Mouse (Mus musculus) adrenal gland, postnatal 10 days (tissue): ENCODE measurements around the gene Sart1. TPM values are rescaled to one million over a fixed set of nuclear protein-coding genes. Genes with fewer than 3 reads are reported as not detected.
"Not testable (repeated sequence)": the region's sequence is repeated elsewhere in the genome, so short reads cannot be mapped to it uniquely, and the experiment has no call there.

Source experiments
- DNase-seq: peaks from one replicate; pipeline ENCODE4 v3.0.0; 2021; ENCODE audit warnings: mixed read lengths
- total RNA-seq, 2 experiments: library from RNA; stranded (reverse); gene quantifications; 2 replicates each; pipeline ENCODE4 v1.2.3; 2021

Sart1 gene
- total RNA-seq, 2 experiments from 2014 or later: 63.6 to 65.1 TPM

DNA sequence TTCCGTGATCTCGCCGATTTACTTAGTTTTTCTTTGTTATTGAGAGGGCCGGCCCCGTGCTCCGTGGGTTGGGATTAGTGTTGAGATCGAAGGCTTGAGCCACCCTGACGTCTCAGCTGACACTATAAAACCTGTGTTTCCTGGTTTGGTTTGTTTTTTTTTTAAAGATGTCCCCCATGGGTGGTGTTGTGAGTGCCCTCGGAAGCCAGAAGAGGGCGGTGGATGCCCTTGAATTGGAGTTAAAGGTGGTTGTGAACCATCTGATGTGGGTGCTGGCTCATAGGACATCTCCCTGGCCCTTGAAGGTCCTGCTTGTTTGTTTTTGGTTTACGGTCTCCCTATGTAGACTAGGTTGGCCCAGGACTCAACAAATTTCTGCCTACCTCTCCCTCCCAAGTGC, 21.0 kb downstream of the Sart1 start:
- DNase-seq: no peak

DNA sequence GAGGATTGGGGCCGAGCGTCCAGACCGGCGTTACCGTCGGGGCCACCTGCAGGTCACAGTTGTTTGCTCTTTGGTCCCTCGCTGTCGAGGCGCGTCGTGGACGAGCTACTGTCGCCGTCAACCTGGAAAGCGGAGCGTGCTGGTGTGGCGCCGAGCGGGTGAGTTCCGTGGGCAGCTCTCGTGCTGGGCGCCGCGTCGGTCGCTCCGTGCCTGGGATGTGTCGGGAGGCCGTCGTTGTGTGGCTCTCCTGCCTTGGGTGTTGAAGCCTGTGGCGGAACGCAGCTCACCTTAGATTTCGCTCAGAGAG, 21.5 kb downstream of the Sart1 start, which contains the start of gene Banf1:
Gene Banf1 (minus strand): TSS at position 116 of the 307 bp plus-strand sequence.
- DNase-seq: no peak

DNA sequence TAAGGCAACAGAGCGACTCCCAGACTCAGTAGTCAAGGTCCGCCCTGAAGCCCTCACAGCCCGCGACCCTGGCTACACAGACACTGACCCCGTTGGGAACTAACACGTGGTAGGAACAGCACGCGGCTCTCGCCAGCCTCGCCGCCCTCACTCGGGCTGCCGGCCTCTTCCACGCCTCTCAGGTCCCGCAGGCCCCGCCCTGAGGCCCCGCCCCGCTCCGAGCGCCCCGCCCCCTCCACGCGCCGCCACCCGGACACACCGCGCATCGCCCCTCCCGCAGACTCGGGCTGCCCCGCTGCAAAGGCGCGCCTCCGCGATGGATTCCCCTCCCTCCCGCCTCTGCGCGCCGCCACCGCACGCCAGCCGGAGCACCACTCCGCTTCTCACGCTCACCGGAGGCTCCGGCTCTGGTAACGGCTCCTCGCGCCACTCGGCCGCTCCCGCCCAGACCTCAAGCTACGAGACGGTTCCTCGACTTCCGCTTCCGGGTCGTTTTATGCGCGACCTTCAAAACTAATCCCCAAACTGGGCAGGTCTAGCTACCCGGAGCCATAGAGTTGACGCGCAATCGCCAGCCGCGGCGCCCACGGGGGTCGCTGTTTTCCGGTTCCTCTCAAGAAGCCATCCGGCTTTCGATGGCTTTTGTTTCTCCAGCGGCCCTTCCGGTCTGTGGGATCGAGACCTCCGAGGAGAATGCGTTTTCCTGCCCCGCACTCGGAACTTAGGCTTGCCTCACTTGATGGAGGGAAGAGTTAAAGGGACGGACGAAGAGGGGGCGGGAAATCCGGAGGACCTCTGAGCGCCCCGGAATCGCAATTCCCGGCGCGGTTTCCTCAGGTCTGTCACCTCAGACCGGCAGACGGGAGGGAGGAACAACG, 22.1 kb downstream of the Sart1 start, which contains the start of gene Eif1ad:
Gene Eif1ad (plus strand): TSS at position 567 of the 878 bp plus-strand sequence.
- peak; percentile 95 for DNase-seq

DNA sequence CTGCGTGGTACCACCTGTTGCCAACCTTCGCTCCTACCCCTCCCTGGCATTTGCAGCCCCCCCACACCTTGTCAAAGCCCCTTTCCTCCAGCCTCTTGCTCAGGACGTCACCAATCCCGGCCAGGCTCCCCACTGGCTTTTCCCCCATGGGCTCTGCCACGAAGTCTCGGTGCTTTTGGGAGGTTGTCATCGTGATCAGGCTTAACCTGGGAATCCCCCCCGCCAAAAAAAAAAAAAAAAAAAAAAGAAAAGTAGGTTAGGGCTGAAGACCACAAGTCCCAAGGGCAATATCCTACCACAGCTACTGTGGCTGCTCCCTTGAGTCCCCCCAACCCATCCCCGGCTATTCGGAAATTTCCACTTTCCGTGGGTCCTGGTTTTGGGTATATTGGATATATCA, 22.8 kb downstream of the Sart1 start:
- peak; percentile 27 for DNase-seq

- no peak for DNase-seq
These were observed 24.4 kb downstream of the Sart1 start for GRCm38 (mm10) chr19:5364124-5364523.

DNA sequence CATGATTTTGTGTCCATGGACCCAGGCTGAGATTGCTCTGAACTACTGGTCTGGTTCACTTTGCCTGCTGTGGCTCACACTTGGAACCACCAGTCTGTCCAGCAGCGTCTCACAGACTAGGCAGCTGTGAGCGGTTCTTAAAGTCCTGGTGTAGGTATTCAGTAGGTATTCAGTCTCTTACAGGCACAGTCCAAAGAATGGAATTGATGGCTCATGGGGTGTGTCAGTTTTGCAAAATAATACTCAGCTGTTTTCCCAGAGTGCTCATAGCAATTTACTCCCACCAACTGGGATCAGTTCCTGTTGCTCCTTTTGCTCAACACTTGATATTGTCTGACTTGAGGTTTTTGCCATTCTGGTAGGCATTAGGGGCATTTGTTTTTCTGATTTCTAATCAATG, 26.3 kb downstream of the Sart1 start:
- DNase-seq: no peak

DNA sequence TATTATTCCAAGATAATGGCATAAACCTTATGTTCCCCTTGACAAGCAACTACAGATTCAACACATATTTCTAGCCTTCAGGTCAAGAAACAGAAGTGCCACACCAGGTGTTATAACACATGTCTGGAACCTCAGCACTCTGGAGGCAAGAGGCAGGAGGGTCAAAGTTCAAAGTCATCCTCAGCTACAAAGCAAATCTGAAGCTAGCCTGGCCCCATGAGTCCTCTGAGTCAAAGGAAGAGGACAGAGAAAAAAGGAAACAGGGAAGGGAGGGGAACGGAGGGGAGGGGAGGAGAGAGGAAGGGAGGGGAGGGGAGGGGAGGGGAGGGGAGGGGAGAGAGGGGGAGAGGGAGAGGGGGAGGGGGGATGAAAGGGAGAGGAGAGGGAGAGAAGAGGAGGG, 32.4 kb downstream of the Sart1 start:
- DNase-seq: no peak

- DNase-seq: no peak
These were observed 34.9 kb downstream of the Sart1 start for GRCm38 (mm10) chr19:5353609-5354008.

DNA sequence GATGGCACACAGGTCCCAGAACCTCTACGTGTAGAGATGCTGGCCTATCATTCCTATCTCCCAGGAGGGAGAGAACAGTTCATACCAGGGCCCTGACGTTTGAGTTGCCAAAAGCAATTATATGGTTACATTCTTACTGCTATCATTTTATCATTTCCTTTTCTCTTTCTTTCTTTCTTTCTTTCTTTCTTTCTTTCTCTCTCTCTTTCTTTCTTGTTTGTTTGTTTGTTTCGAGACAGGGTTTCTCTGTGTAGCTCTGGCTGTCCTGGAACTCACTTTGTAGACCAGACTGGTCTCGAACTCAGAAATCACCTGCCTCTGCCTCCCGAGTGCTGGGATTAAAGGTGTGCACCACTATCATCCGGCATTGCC, 39.0 kb downstream of the Sart1 start, which contains the start of gene Cst6:
Gene Cst6 (minus strand): TSS at position 73 of the 372 bp plus-strand sequence.
- not testable (repeated sequence) for DNase-seq

DNA sequence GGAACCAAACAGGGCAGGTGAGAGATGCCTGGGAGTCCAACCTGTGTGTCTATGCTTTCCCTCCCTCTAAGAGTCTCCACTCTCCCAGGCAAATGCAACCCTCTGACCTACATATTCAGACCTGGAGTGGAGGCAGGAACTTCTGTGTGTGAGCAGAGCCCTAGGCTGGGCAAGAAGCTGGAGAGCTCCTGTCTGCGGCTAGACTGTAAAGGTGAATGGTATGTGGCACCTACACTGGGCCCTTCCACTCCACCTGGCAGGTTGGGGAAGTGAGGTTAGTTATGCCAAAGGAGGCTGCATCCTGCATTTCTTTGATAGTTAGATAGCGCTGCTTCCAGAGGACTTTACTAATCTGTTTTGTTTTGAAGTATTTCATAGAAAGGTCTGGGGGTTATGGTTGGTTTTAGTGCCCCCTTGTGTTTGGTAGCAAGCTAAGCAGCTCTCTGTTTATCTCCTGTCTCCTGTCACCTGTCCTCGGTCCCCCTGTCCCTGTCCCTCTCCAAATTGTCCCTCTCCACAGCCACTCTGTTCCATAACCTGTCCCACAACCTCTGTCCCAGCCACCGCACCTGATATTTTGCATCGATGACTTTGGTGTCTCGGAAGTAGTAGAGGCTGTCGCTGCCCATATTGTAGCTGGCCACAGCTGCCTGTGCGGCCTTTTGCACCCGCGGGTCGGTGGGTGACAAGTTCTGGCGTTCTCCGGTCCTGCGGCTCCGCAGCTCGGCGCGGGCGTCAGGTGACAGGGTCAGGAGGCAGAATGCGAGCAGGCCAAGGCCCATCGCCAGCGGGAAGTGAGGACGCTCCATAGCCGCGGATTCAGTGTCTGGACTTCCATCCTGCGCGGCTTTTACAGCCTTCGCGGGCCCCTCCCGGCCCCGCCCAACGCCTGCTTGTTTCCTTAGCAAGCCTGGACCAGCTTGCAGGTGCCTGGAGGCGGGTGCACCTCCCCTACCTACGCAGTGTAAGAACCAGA, 39.7 kb downstream of the Sart1 start:
- DNase-seq: no peak

GRCm38 (mm10) chr19:5348064-5348463, 40.4 kb downstream of the Sart1 start:
- no peak for DNase-seq

- DNase-seq: no peak
These were observed 43.0 kb downstream of the Sart1 start for GRCm38 (mm10) chr19:5345297-5346131.

DNA sequence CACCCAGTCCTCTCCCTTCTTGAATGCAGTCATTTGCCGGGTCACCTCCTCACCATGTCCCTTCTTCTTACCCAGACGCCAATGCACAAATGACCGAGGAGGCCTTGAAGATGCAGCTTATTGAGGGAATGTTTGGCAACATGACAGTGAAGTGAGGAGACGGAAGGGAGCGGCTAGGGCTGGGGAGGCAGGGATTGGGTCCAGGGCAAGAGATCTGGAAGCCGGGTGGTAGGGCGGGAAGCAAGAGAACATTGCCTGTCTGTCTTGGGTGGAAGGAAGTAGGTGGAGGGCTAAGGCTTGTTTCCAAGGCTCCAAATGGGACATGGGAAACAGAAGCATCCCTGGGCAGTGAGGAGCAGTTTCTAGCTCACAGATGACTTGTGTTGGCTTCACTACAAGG, 47.1 kb downstream of the Sart1 start:
- DNase-seq: no peak

- DNase-seq: peak; percentile 88
These were observed 50.5 kb downstream of the Sart1 start for GRCm38 (mm10) chr19:5337975-5338374.

DNA sequence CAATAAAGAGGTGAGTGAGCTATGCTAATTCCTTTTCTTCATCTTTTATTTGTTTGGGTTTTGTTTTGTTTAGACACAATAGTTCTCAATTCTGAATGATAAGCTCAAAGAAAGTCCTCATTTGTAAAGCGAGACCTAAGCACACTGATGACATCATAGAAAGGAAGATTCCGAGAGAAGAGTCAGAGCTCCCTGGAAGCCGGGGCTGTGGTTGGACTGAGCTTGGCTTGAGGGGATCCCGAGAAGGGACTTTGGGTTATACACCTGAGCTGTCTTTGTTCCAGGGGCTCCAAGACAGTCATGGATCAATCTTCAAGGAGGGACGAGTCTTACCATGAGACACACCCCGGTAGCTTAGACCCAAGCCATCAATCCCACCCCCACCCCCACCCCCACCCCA, 53.1 kb downstream of the Sart1 start, which contains the start of gene Catsper1:
Gene Catsper1 (plus strand): TSS at position 301 of the 400 bp plus-strand sequence.
- DNase-seq: no peak

- DNase-seq: no peak
These were observed 53.8 kb downstream of the Sart1 start for GRCm38 (mm10) chr19:5334741-5335140.

- DNase-seq: no peak
These were observed 60.5 kb downstream of the Sart1 start for GRCm38 (mm10) chr19:5327970-5328369.
